Mouse (Mus musculus) forelimb bud, embryonic 11.5 days (tissue): ENCODE results near the gene 6030458C11Rik.
A peak's percentile ranks its signal among the peaks of the same experiment; 100 is the strongest.
"Not testable (repeated sequence)": the region's sequence is repeated elsewhere in the genome, so short reads cannot be mapped to it uniquely, and the experiment has no call there.

Experiments
- DNase-seq: peaks from one replicate; pipeline ENCODE4 v3.0.0-alpha.2; 2012; ENCODE audit warnings: low read depth, low spot score

Gene 6030458C11Rik

GRCm38 (mm10) chr15:12822416-12823395 is 1.7 kb downstream of the 6030458C11Rik start:
- no peak for DNase-seq

- no peak for DNase-seq
These were observed 6.9 kb downstream of the 6030458C11Rik start for GRCm38 (mm10) chr15:12817592-12817991.

DNA sequence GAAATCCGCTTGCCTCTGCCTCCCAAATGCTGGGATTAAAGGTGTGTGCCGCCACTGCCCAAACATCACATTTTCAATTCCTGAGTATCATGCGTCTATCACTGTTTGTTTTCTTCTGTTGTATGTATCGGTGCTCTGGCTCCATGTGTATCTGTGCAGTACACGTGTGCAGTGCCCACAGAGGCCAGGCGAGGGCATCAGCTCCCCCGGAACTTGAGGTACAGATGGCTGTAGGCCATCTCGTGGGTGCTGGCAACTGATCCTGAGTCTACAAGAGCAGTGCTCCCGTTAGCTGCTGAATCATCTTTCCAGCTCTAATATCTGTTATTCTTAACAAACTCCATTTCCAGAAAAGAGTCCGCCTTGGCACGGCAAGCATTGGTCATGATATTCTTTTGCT is 11.8 kb downstream of the 6030458C11Rik start:
- DNase-seq = no peak

GRCm38 (mm10) chr15:12809305-12809704 is 15.1 kb downstream of the 6030458C11Rik start:
- no peak for DNase-seq

DNA sequence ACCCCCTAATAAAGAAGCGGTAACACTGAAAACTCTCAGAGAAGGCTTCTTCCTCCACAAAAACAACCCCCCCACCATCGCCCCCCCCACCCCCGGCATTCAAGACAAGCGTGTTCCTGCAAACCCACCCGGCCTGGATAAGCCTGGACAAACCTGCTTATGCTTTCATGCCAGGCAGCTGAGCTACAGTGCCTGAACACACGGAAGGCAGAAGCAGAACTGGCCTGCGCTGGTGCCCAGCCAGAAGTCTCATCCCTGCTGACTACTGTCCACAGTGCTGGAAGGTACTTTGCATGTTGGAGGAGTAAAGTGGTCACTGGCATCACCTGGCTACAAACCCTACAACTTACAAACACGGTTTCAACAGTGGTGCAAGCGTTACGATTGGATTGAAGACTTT is 17.4 kb downstream of the 6030458C11Rik start:
- DNase-seq = no peak

DNA sequence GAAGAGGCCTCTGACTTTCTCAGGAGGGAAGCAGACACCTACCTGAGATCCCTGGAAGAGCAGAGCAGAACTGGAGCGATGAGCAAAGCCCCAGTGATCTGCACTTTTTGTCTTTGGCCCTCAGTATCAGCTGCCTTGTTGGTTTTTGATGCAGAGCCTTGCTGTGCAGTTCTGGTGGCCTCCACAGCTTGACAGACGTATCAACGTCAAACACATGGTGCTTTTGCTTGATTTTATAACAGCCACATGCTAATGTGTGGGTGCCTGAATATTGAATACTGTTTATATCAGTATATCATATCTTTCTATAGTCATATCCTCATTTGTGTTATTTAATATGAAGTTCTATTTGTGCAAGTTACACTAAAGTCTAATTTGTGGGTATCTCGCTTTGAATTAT is 19.4 kb downstream of the 6030458C11Rik start:
- no peak for DNase-seq

DNA sequence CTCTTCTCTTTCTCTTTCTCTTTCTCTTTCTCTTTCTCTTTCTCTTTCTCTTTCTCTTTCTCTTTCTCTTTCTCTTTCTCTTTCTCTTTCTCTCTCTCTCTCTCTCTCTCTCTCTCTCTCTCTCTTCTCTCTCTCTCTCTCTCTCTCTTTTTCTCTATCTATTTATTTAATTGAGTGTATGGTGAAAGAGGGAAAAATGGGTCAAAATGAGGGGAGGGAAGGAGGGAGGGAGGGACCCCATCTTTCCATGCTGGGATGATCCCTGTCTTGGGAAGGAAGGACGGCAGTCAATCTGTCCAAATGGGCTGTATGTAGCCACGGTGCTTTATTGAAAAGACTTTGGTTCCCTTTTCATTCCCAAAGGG is 23.3 kb downstream of the 6030458C11Rik start:
- not testable (repeated sequence) for DNase-seq

- DNase-seq = no peak
These were observed 23.9 kb downstream of the 6030458C11Rik start for GRCm38 (mm10) chr15:12800405-12801141.

DNA sequence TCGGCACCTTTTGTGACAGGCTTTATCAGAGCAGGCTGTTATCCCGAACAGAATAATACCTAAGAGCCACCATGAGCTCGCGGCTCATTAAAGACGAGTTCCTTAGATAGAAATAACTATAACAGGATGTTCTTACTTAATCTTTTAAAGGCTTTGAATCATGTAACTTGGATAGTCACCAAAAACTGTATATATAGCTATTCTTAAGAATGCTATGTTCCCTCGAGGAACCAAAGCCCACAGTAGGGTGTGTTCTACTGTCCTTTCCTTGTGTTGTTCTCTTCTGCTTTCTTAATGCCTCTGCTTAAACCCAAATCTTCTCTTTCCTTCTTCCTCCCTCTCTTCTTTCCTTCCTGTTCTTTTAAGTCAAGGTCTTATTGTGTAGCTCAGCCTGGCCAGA is 26.4 kb downstream of the 6030458C11Rik start:
- no peak for DNase-seq

- no peak for DNase-seq
These were observed 28.5 kb downstream of the 6030458C11Rik start for GRCm38 (mm10) chr15:12795909-12796470.

GRCm38 (mm10) chr15:12795457-12795894 is 29.0 kb downstream of the 6030458C11Rik start:
- DNase-seq = peak; percentile 92

- no peak for DNase-seq
These were observed 30.1 kb downstream of the 6030458C11Rik start for GRCm38 (mm10) chr15:12794311-12794710.

GRCm38 (mm10) chr15:12789406-12789867 is 35.0 kb downstream of the 6030458C11Rik start:
- peak; percentile 6 for DNase-seq

GRCm38 (mm10) chr15:12788536-12788935 is 35.9 kb downstream of the 6030458C11Rik start:
- DNase-seq = no peak

GRCm38 (mm10) chr15:12781729-12782326 is 42.6 kb downstream of the 6030458C11Rik start:
- DNase-seq = no peak

- DNase-seq = peak; percentile 27
These were observed 43.2 kb downstream of the 6030458C11Rik start for GRCm38 (mm10) chr15:12781296-12781695.

DNA sequence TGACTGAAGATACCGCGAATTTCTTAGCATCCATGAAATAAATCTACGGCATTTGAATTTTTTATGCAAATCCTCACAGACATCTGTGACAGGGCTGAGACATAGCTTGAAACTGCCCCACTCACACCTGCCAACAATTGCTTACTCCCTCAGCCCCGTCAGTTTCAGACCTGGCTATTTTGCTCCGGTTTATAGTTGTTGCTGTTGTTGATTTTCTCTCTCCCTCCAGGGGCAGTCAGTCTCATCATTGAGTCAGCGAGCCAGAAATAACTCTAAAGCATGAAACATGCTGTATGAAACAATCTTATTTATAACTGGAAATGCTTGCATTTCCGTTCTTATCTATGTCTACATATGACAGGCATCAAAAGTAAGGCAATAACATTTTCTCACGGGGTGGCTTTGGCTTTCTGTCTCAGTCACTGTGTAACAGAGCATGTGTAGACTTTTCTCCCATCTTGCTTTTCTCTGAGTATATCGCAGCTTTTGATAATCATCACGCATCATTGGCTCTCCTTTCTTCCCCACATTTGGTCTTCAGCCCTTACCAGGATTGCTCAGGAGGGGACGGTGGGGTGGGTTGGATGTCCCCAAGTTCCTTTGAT is 50.2 kb downstream of the 6030458C11Rik start:
- DNase-seq = no peak

GRCm38 (mm10) chr15:12770958-12771357 is 53.5 kb downstream of the 6030458C11Rik start:
- DNase-seq = no peak

- DNase-seq = no peak
These were observed 57.6 kb downstream of the 6030458C11Rik start for GRCm38 (mm10) chr15:12766848-12767247.

GRCm38 (mm10) chr15:12763147-12763546 is 61.3 kb downstream of the 6030458C11Rik start:
- DNase-seq = no peak

GRCm38 (mm10) chr15:12762258-12762913 is 62.1 kb downstream of the 6030458C11Rik start:
- peak; percentile 54 for DNase-seq
